Mouse (Mus musculus) spleen, postnatal 36 days (tissue): ENCODE measurements around the gene N4bp1.

ENCODE experiments used
- DNase-seq, 2 experiments: peaks; one replicate each; pipeline ENCODE4 v3.0.0; 2022; ENCODE audit warnings: low spot score in 2 of 2, mixed read lengths in 1 of 2

Gene N4bp1

DNA sequence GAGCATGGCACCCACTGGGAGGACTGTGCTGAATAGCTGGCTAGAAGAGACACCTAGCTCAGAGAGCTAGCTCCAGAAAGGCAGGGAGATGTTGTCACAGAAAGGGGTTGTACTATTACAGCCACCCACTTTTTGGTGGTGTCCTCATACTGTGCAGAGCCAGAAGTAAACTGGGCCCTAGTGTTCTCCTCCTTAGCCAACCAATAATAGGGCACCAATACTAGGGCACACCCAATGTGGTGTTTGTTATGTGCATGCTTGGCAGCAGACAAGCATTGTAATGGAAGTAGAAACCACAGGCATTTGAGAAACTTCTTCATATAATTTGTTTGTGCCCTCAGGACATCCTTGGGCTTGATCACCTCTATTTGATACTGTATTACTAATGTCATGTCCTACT is 58.5 kb downstream of the N4bp1 start:
- DNase-seq = no peak

GRCm38 (mm10) chr8:86825674-86826448 is 59.2 kb downstream of the N4bp1 start:
- DNase-seq = no peak

- DNase-seq = no peak
These were observed 60.3 kb downstream of the N4bp1 start for GRCm38 (mm10) chr8:86824735-86825134.

DNA sequence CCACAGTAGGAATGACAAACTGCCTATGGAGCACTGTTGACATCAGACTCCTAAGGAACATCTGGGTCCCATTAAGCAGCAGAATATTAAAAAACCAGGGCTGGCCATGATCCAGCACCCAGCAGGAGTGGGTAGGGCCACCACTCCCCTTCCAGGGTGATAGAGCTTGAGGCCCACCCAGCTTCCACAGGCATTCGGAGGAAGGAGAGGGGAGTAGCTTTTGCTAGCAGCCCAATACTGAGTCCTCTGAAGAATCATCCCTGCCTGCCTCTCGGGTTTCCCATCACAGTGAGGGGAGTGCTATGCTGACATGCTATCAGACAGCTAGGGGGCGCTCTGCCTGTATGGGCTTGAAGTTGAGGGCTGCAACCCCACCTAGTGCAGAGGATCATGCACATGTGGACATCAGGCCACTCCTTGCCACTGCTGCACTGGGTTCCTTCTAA is 64.3 kb downstream of the N4bp1 start:
- DNase-seq = peak; percentile 19 to 24

GRCm38 (mm10) chr8:86820186-86820755 is 64.8 kb downstream of the N4bp1 start:
- DNase-seq = no peak

DNA sequence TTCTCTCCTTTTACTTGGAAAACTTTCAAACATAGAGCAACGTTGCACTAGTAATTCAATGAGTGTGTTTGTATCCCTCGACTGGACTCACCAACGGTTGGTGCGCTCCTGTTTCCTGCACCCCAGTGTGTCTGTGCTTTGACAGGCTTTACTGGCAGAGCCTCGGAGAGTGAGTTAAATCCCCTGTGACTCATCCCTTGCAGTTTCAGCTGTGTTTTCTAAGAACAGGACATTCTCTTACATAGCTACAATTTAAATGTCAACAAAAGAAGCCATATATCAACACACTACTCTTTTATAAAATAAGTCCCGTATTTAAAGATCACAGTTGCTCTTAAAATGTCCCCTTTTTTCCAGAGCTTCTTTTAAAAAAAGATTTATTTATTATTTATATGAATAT is 65.6 kb downstream of the N4bp1 start:
- DNase-seq = no peak

GRCm38 (mm10) chr8:86808990-86809960 is 75.8 kb downstream of the N4bp1 start:
- DNase-seq = no peak

DNA sequence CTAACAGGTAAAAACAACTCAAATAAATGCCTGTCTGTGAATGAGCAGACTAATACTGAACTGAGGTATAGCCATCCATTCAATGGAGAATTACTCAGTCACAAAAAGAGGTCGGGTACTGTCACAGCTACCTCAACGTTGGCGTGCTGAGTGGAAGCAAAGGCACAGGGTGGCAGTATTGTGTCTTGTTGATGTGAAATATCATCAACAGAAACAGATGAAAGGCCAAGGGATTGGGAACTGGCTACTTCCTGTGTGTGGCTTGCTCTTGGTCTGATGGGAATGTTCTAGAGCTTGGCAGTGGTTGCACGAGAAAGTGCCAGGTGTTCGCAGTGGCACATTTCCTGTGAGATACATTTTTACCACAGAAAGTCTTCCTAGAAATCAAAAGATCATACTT is 76.8 kb downstream of the N4bp1 start:
- DNase-seq = no peak

- no peak for DNase-seq
These were observed 83.1 kb downstream of the N4bp1 start for GRCm38 (mm10) chr8:86801988-86802387.

- DNase-seq = no peak
These were observed 84.1 kb downstream of the N4bp1 start for GRCm38 (mm10) chr8:86800966-86801365.

- DNase-seq = no peak
These were observed 86.9 kb downstream of the N4bp1 start for GRCm38 (mm10) chr8:86798141-86798540.

- peak in 1 of 2 experiments; percentile 14 for DNase-seq
These were observed 87.4 kb downstream of the N4bp1 start for GRCm38 (mm10) chr8:86797705-86798104.

- no peak for DNase-seq
These were observed 90.3 kb downstream of the N4bp1 start for GRCm38 (mm10) chr8:86794716-86795115.

DNA sequence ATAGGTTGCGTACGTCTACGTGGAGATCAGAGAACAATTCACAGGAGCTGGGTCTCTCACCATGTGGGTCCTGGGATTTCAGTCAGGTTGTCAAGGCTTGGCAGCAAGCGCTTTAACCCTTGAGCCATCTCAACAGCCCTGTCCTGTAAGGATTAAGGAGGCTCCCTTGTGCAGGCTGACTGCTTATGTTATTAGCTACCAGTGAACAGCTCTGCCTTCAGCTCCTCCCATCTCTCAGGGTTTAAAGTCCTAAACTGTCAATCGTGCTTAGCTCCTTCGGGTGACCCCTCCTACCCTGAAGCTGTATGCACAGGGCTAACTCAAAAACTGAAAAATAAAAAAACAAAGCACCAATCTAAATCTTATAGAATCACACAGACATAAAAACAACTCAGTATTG is 93.5 kb downstream of the N4bp1 start:
- DNase-seq = no peak

- no peak for DNase-seq
These were observed 95.5 kb downstream of the N4bp1 start for GRCm38 (mm10) chr8:86789576-86789975.

DNA sequence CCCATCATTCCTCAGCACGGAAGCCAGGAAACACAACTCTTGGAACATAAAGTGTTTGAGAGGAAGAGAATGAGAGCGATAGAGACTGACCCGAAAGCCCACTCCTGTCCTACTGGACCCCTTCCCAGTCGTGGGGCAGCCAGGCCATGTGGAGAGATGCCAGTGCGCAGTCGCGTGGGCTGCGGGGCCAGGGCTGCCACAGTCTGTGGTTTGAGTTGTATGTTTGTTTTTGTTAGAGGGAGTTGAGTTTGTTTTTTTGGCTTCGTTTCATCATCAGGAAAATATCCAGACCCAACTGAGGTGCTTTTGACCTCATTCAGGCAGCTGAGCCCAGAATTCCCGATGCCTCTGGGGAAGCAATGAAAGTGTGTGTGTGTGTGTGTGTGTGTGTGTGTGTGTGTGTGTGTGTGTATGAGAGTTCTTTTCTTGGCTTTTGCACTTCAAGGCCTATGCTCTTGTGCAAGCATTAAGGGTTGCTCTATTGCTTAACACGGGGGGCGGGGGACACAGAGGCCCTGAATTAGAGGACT is 97.1 kb downstream of the N4bp1 start:
- DNase-seq = no peak

- no peak for DNase-seq
These were observed 98.6 kb downstream of the N4bp1 start for GRCm38 (mm10) chr8:86786498-86786897.

GRCm38 (mm10) chr8:86781094-86781493 is 104.0 kb downstream of the N4bp1 start:
- DNase-seq = no peak

DNA sequence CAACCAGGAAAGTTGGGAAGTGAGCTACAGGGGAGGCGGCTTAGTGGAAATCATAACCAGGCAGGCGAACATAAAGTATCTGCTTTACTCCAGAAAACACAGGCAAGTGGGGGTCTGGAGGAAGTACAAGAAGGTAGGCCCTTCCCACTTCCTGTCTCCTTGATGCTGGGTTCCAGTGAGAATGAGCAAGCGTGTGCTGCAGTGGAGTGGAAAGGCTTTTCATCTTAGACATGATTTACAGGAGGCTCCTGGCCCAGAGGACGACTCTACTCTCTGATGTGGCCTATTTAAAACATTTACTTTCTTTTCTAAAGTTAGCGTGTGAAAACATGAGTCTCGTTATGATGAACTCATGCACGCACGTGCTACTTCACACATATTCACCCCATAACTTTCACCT is 105.9 kb downstream of the N4bp1 start:
- DNase-seq = no peak

DNA sequence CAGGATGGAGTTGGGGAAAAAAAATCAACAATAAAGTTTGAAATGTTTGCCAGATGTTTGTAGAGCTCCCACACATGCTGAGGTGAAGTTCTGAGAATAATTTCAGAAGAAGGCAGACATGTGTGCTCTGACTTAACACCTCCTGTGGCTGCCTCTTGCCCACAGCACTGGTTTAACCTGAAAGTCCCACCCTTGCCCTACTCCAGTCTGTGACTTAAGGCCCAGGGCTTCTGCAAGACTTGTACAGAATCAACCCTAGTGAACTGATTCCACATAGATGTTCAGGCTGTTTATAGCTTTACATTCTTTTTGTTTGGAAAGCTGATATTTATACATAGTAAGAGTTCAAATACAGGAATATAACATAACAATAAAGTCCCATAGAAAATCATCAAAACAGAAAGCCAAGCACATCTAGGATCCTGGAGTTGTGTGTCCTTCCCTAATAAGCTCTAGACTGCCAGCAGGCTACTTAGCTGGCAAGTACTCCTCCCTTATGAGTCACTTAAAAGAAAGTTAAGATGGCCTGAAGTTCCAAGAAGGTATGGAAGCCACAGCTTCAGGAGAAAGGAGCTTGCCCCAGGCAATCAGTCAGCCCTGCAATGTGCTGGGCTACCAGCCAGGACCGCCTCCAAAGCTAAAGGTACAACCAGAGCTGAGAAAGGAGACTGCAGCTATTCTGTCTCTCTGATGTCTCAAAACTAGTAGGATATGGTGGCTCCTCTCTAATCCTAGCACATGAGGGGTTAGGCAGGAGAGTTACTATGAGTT is 114.9 kb downstream of the N4bp1 start:
- no peak for DNase-seq

DNA sequence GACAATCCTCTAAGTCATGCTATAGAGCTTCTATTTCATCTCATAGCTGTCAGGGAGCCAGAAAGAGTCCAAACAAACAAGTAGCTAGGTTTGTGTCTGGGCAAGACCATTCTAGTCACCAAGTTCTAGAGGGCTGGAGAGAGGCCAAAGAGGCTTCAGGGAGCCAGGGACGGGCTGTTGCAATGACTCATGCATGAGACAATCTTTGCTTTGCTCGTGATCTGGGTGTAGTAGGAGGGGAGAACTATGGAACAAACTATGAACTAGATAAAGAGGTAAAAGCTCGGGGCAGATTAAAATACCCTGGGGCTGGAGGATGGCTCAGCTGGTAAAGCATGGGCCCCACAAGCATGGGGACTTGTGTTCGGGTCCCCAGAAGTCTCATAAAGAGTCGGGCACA is 116.6 kb downstream of the N4bp1 start:
- DNase-seq = no peak
